Mouse (Mus musculus) bone marrow macrophage, adult 2 months (primary cell): Measurements from ENCODE around the gene Frem2.

ENCODE experiments used
- CTCF ChIP-seq: IDR thresholded peaks from 2 replicates; pipeline ENCODE4 v1.5.1; 2012; ENCODE audit warnings: low read depth, mild to moderate bottlenecking, low read length, moderate library complexity
- POLR2A ChIP-seq: IDR thresholded peaks from 2 replicates; pipeline ENCODE4 v1.6.1; 2012; ENCODE audit warnings: mild to moderate bottlenecking, low read depth, low read length, borderline replicate concordance

- TF ChIP-seq POLR2A (no peak), CTCF (no peak)
Observed at GRCm38 (mm10) chr3:53649425-53649824, 7.7 kb downstream of the Frem2 start.
